Mouse (Mus musculus) forebrain, embryonic 13.5 days (tissue): Measurements from ENCODE around the gene Atp10a. TPM values are rescaled to one million over a fixed set of nuclear protein-coding genes. Genes with fewer than 3 reads are reported as not detected.

Experiments used
- ATAC-seq: fragments of 200-750 bp; cut with Nextera tagmentation; 2 replicates; pipeline ENCODE4 v1.8.0; 2017
- H3K27ac ChIP-seq: fragments of 300-500 bp; sonication (generic); 2 replicates; pipeline ENCODE4 v1.5.1; 2015; ENCODE audit warnings: inconsistent platforms, mild to moderate bottlenecking, moderate library complexity
- H3K27me3 ChIP-seq: fragments of 300-500 bp; sonication (generic); 2 replicates; pipeline ENCODE4 v1.6.1; 2015; ENCODE audit warnings: mild to moderate bottlenecking, inconsistent platforms
- H3K36me3 ChIP-seq: fragments of 300-500 bp; sonication (generic); 2 replicates; pipeline ENCODE4 v1.6.1; 2015; ENCODE audit warnings: mild to moderate bottlenecking, inconsistent platforms; ENCODE audit not compliant: poor library complexity, severe bottlenecking
- H3K4me1 ChIP-seq: fragments of 300-500 bp; sonication (generic); 2 replicates; pipeline ENCODE4 v1.6.1; 2015; ENCODE audit warnings: inconsistent platforms
- H3K4me2 ChIP-seq: fragments of 300-500 bp; sonication (generic); 2 replicates; pipeline ENCODE4 v1.6.1; 2015; ENCODE audit warnings: inconsistent platforms, mild to moderate bottlenecking, moderate library complexity
- H3K4me3 ChIP-seq: fragments of 300-500 bp; sonication (generic); 2 replicates; pipeline ENCODE4 v1.5.1; 2015; ENCODE audit warnings: mild to moderate bottlenecking, inconsistent platforms
- H3K9ac ChIP-seq: fragments of 300-500 bp; sonication (generic); 2 replicates; pipeline ENCODE4 v1.6.1; 2015; ENCODE audit warnings: mild to moderate bottlenecking, inconsistent platforms
- H3K9me3 ChIP-seq: fragments of 300-500 bp; sonication (generic); replicated peaks from 2 replicates; pipeline ENCODE4 v1.6.1; 2016; ENCODE audit warnings: inconsistent platforms
- WGBS: fragments of 180-500 bp; shearing (Covaris S2); methylation state at CpG from one replicate; pipeline ENCODE4 v1.1.7; 2015; 5-methylcytosine and 5-hydroxymethylcytosine counted together
- polyA plus RNA-seq: library from polyadenylated mRNA; unstranded; fragments of >200 nt; fragmentation: Nextera tagmentation; extraction: Ambion mirVana; gene quantifications from 2 replicates; pipeline ENCODE4 v1.2.1, GENCODE M21; 2015

The Atp10a gene
- polyA plus RNA-seq, 1 experiment from 2014 or later, result 1.5 TPM

GRCm38 (mm10) chr7:58690997-58691596, 35.1 kb downstream of the Atp10a start:
- 81% methylated on average over 6 of the region's 6 CpGs for WGBS

DNA sequence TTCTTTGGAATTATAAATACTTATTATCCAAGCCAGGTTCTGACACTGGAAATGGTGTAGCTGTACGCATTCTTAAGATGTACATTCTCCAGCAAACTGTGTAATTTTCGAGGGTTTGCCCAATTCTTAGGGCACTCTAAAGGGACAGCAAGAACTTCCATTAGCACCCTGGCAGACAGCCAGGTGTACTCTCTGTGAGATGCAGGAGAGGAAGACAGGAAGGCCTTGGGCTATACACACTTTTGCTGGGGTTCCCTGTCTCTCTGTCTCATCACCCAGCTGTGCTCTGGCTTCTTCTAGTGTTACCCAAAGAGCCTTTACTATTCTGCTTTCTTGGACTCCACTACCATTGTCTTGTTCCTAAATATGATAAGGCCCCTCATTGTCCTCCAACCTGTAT, 36.7 kb downstream of the Atp10a start:
- ATAC-seq, result 0 out of 2 replicates have a peak, but pooled peaks have one; percentile 1
- no peak overlapping the region for H3K9ac ChIP-seq
- no peak overlapping the region for H3K4me2 ChIP-seq
- H3K4me3 ChIP-seq, result no peak overlapping the region
- no peaks in the 10 kb centered on the region for H3K27me3 ChIP-seq
- peaks cover 24% of the 10 kb centered on the region for H3K4me1 ChIP-seq
- no peaks in the 10 kb centered on the region for H3K9me3 ChIP-seq
- no peaks in the 10 kb centered on the region for H3K36me3 ChIP-seq
- WGBS, result 71% methylated on average over 2 of the region's 2 CpGs
- H3K27ac ChIP-seq, result no peak overlapping the region

More at GRCm38 (mm10) chr7:58690997-58691596, 35.1 kb downstream of the Atp10a start:
- no peak overlapping the region for H3K27ac ChIP-seq
- H3K4me1 ChIP-seq, result peaks cover 24% of the 10 kb centered on the region
- no peak for ATAC-seq
- H3K4me2 ChIP-seq, result no peak overlapping the region
- H3K4me3 ChIP-seq, result no peak overlapping the region
- no peaks in the 10 kb centered on the region for H3K27me3 ChIP-seq
- H3K9me3 ChIP-seq, result no peaks in the 10 kb centered on the region
- H3K9ac ChIP-seq, result no peak overlapping the region
- H3K36me3 ChIP-seq, result no peaks in the 10 kb centered on the region

DNA sequence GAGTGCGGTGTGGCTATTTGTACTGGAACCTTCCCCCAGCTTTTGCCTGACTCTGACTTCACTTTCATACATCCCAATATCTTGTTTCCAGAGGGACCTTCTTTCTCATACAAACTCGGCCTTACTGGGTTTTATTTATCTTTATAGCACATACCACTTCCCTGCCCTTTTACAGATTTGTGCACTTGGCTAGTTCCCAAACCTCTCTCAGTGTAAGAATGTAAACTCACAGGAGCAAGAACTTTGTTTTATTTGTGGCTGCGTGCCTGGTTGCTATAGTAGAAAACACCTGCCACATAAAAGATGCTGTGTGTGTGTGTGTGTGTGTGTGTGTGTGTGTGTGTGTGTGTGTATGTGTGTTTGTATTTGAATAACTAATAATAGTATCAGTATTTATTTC, 37.4 kb downstream of the Atp10a start:
- 42% methylated on average over 3 of the region's 3 CpGs for WGBS
- no peaks in the 10 kb centered on the region for H3K36me3 ChIP-seq
- no peaks in the 10 kb centered on the region for H3K9me3 ChIP-seq
- no peak overlapping the region for H3K4me2 ChIP-seq
- peak; percentile 23; the same call in 1 of the 2 replicates for ATAC-seq
- no peaks in the 10 kb centered on the region for H3K27me3 ChIP-seq
- no peak overlapping the region for H3K9ac ChIP-seq
- H3K4me3 ChIP-seq, result no peak overlapping the region
- no peak overlapping the region for H3K27ac ChIP-seq
- H3K4me1 ChIP-seq, result peaks cover 24% of the 10 kb centered on the region

- Histone ChIP-seq H3K4me2 (no peak overlapping the region), H3K9ac (no peak overlapping the region), H3K36me3 (no peaks in the 10 kb centered on the region), H3K27me3 (no peaks in the 10 kb centered on the region), H3K27ac (no peak overlapping the region), H3K9me3 (no peaks in the 10 kb centered on the region), H3K4me1 (peaks cover 13% of the 10 kb centered on the region), H3K4me3 (no peak overlapping the region)
- no peak for ATAC-seq
- 85% methylated on average over 1 of the region's 1 CpGs for WGBS
Measured at GRCm38 (mm10) chr7:58695661-58696060, 39.7 kb downstream of the Atp10a start.

GRCm38 (mm10) chr7:58697092-58697491, 41.1 kb downstream of the Atp10a start:
- Histone ChIP-seq H3K36me3 (no peaks in the 10 kb centered on the region), H3K4me3 (no peak overlapping the region), H3K4me1 (peaks cover 12% of the 10 kb centered on the region), H3K9me3 (no peaks in the 10 kb centered on the region), H3K27me3 (no peaks in the 10 kb centered on the region), H3K27ac (no peak overlapping the region), H3K4me2 (no peak overlapping the region), H3K9ac (no peak overlapping the region)
- WGBS, result 45% methylated on average over 2 of the region's 2 CpGs
- no peak for ATAC-seq

DNA sequence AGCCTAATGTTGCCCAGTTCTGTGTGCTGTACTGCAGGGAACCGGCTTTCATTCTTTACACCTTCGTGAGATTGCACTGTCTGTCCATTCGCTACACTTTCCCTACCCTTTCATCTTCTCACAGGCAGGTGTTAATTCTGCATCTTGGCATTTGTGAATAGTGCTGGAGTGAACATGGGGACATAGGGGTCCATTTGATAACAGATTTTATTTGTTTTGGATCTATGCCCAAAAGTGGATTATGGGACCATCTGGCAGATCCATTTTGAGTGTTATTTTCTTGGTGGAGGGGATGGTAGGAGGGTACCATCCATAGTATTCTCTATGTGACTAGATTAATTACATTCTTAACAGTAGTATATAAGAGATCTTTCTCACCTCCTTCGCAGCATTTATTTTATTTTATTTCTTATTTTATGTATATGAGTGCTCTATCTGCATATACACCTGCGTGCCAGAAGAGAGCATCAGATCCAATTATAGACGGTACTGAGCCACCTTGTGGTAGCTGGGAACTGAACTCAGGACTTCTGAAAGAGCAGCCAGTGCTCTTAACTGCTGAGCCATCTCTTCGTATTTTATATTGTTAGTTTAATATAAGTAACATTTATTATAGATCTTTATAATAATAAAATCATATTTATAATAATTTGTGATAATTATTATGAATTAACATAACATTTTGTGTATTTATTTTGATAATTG, 42.9 kb downstream of the Atp10a start:
- Histone ChIP-seq H3K4me3 (no peak overlapping the region), H3K27ac (no peak overlapping the region), H3K27me3 (no peaks in the 10 kb centered on the region), H3K36me3 (no peaks in the 10 kb centered on the region), H3K9ac (no peak overlapping the region), H3K9me3 (no peaks in the 10 kb centered on the region), H3K4me1 (no peaks in the 10 kb centered on the region), H3K4me2 (no peak overlapping the region)
- ATAC-seq, result peak; percentile 79
- WGBS, result 82% methylated on average over 7 of the region's 7 CpGs

- H3K4me2 ChIP-seq, result no peak overlapping the region
- no peak overlapping the region for H3K27ac ChIP-seq
- no peak overlapping the region for H3K4me3 ChIP-seq
- no peaks in the 10 kb centered on the region for H3K36me3 ChIP-seq
- ATAC-seq, result no peak
- H3K9ac ChIP-seq, result no peak overlapping the region
- H3K4me1 ChIP-seq, result no peaks in the 10 kb centered on the region
- H3K9me3 ChIP-seq, result no peaks in the 10 kb centered on the region
- 90% methylated on average over 4 of the region's 4 CpGs for WGBS
- H3K27me3 ChIP-seq, result no peaks in the 10 kb centered on the region
Measured at GRCm38 (mm10) chr7:58701311-58701710, 45.3 kb downstream of the Atp10a start.

GRCm38 (mm10) chr7:58705158-58705557, 49.2 kb downstream of the Atp10a start:
- H3K27me3 ChIP-seq, result no peaks in the 10 kb centered on the region
- H3K4me3 ChIP-seq, result no peak overlapping the region
- no peak overlapping the region for H3K9ac ChIP-seq
- no peaks in the 10 kb centered on the region for H3K4me1 ChIP-seq
- no peak for ATAC-seq
- no peaks in the 10 kb centered on the region for H3K9me3 ChIP-seq
- H3K4me2 ChIP-seq, result no peak overlapping the region
- H3K36me3 ChIP-seq, result no peaks in the 10 kb centered on the region
- 95% methylated on average over 3 of the region's 3 CpGs for WGBS
- no peak overlapping the region for H3K27ac ChIP-seq

GRCm38 (mm10) chr7:58709306-58709705, 53.3 kb downstream of the Atp10a start:
- H3K36me3 ChIP-seq, result no peaks in the 10 kb centered on the region
- no peak for ATAC-seq

GRCm38 (mm10) chr7:58710312-58710711, 54.3 kb downstream of the Atp10a start:
- no peak overlapping the region for H3K4me2 ChIP-seq
- H3K4me1 ChIP-seq, result no peaks in the 10 kb centered on the region
- ATAC-seq, result no peak
- WGBS, result 90% methylated on average over 1 of the region's 1 CpGs
- H3K27me3 ChIP-seq, result no peaks in the 10 kb centered on the region
- H3K36me3 ChIP-seq, result no peaks in the 10 kb centered on the region
- H3K27ac ChIP-seq, result no peak overlapping the region
- no peaks in the 10 kb centered on the region for H3K9me3 ChIP-seq
- no peak overlapping the region for H3K9ac ChIP-seq
- no peak overlapping the region for H3K4me3 ChIP-seq

More at GRCm38 (mm10) chr7:58709306-58709705, 53.3 kb downstream of the Atp10a start:
- Histone ChIP-seq H3K27me3 (no peaks in the 10 kb centered on the region), H3K4me3 (no peak overlapping the region), H3K9ac (no peak overlapping the region), H3K27ac (no peak overlapping the region), H3K4me1 (no peaks in the 10 kb centered on the region), H3K4me2 (no peak overlapping the region), H3K9me3 (no peaks in the 10 kb centered on the region)
- WGBS, result 83% methylated on average over 3 of the region's 3 CpGs

- Histone ChIP-seq H3K27me3 (no peaks in the 10 kb centered on the region), H3K9me3 (no peaks in the 10 kb centered on the region), H3K27ac (no peak overlapping the region), H3K4me3 (no peak overlapping the region), H3K4me1 (no peaks in the 10 kb centered on the region), H3K36me3 (no peaks in the 10 kb centered on the region), H3K4me2 (no peak overlapping the region), H3K9ac (no peak overlapping the region)
- no peak for ATAC-seq
- 93% methylated on average over 7 of the region's 7 CpGs for WGBS
Measured at GRCm38 (mm10) chr7:58711811-58712210, 55.8 kb downstream of the Atp10a start.

DNA sequence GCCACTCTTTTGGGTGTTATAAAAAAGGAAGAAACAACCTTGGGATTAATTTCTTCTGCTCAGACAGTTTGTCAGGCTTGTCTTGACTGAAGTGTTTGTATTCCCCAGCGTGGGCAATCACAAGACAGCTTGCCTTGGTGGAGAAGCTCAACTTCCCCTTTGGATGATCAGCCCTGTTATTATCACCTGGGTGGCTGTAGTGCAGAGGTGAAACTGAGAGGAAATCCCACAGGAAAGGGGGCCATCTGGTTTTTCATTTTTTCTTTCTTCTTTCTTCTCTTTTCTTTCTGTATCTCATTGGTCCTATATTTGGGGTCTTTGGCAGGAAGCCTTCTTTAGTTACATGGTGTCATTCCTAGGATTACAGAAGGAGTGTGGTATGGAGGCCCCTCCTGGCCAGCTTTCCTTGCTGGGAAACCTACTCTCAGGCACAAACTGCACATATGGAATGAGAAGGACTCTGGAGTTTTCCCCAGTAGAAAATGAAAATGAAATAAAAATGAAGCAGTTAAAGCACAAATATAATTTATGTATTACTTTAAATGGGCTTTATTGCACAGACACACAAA, 59.7 kb downstream of the Atp10a start:
- Histone ChIP-seq H3K4me1 (no peaks in the 10 kb centered on the region), H3K4me2 (no peak overlapping the region), H3K36me3 (no peaks in the 10 kb centered on the region), H3K4me3 (no peak overlapping the region), H3K27me3 (no peaks in the 10 kb centered on the region), H3K9me3 (no peaks in the 10 kb centered on the region), H3K27ac (no peak overlapping the region), H3K9ac (no peak overlapping the region)
- 82% methylated on average over 1 of the region's 1 CpGs for WGBS
- ATAC-seq, result no peak
